ENCODE assay signal across 8 mouse cellular contexts in the genomic region with DNA sequence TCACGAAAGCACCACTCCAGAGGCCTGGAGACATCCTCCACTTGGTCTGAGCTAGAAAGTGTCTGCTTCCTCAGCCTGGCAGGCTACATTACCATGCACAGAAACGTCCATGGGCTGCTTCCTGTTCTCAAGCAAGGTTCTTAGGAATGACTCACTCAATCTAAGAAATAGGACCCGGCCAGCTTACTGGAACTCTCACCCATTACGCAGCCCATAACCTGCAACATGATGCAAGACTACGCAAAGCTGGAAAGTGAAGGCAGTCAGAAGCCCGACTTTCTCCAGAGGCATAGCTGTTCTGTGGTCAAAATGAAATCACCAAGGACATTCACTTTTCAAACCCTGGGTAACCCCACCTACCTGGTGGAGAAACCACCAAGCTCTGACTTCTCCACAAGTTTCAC. TPM values are rescaled to one million over a fixed set of nuclear protein-coding genes. Genes with fewer than 3 reads are reported as not detected.
A peak's percentile ranks its signal among the peaks of the same experiment; 100 is the strongest.
DNase-seq lines count a peak whose midpoint lies in the region; ATAC-seq and TF ChIP-seq lines count a peak whose summit lies in the region.
"Had no signal": no experiment of that assay in that cellular context is flagged by ENCODE, and none has a peak within 500 bp of the region (broad histone marks: within the 10 kb centered on the region; RNA-seq: fewer than 3 reads in every experiment).

No protein-coding gene starts in this region.

- H3K36me3 ChIP-seq in intestine, postnatal 0 days (ENCODE audit: control insufficient read depth, insufficient read depth): peaks cover 11% of the 10 kb centered on the region; the same call in 1 of the 2 replicates
- H3K36me3 ChIP-seq in small intestine, adult 2 months (ENCODE audit: control insufficient read depth, insufficient read depth, low read length): peaks cover 21% of the 10 kb centered on the region
- no peaks in the 10 kb centered on the region for H3K36me3 ChIP-seq in midbrain, embryonic 11.5 days (ENCODE audit: control insufficient read depth, insufficient read depth, low read length)

- no peak overlapping the region for H3K4me3 ChIP-seq in intestine, postnatal 0 days (ENCODE audit: low read depth, low read length)
- H3K4me3 ChIP-seq in small intestine, adult 2 months (ENCODE audit: low read depth, low read length): no peak overlapping the region
- no peak overlapping the region for H3K4me3 ChIP-seq in midbrain, embryonic 11.5 days (ENCODE audit: low read depth, low read length)

- peaks cover 7% of the 10 kb centered on the region; the same call in 1 of the 2 replicates for H3K4me1 ChIP-seq in intestine, postnatal 0 days (replicated peaks; ENCODE audit: control insufficient read depth, insufficient read depth, low read length)
- H3K4me1 ChIP-seq in small intestine, adult 2 months (ENCODE audit: control insufficient read depth, insufficient read depth, insufficient read length, low read length): peaks cover 35% of the 10 kb centered on the region
- H3K4me1 ChIP-seq in midbrain, embryonic 11.5 days (ENCODE audit: control insufficient read depth, insufficient read depth, low read length): no peaks in the 10 kb centered on the region

- H3K27me3 ChIP-seq in intestine, postnatal 0 days (replicated peaks; ENCODE audit: control insufficient read depth, insufficient read depth, low read length): no peaks in the 10 kb centered on the region
- H3K27me3 ChIP-seq in small intestine, adult 2 months (ENCODE audit: control insufficient read depth, insufficient read depth, low read length): no peaks in the 10 kb centered on the region
- no peaks in the 10 kb centered on the region for H3K27me3 ChIP-seq in midbrain, embryonic 11.5 days (ENCODE audit: control insufficient read depth, insufficient read depth, low read length)

- TF ChIP-seq CTCF in intestine, postnatal 0 days (IDR thresholded peaks at IDR 0.05; ENCODE audit: low read depth): no peak
- no peak for TF ChIP-seq CTCF in small intestine, adult 2 months (IDR thresholded peaks at IDR 0.05; ENCODE audit: extremely low read depth, insufficient read length, insufficient replicate concordance, low read depth, low read length)

- no peak overlapping the region for H3K9ac ChIP-seq in intestine, postnatal 0 days (ENCODE audit: low read depth, low read length)
- H3K9ac ChIP-seq in midbrain, embryonic 11.5 days (ENCODE audit: low read length): no peak overlapping the region

- peak; percentile 58 for ATAC-seq in intestine, postnatal 0 days
- no peak for ATAC-seq in midbrain, embryonic 11.5 days (ENCODE audit: low FRiP score)

- H3K4me2 ChIP-seq in intestine, postnatal 0 days (replicated peaks; ENCODE audit: low read depth): no peak overlapping the region
- H3K4me2 ChIP-seq in midbrain, embryonic 11.5 days: no peak overlapping the region

- whole genome bisulfite sequencing in intestine, postnatal 0 days: 36% methylated on average over 6 of the region's 6 CpGs
- WGBS in small intestine, adult 2 months: 21% methylated on average over 6 of the region's 6 CpGs
- 85% methylated on average over 6 of the region's 6 CpGs for WGBS in midbrain, embryonic 11.5 days

- no peak for TF ChIP-seq POLR2A in small intestine, adult 2 months (IDR thresholded peaks at IDR 0.05; ENCODE audit: low read depth, low read length)

- peak; percentile 15 to 60 for DNase-seq in spleen, postnatal 4 days (ENCODE audit: low spot score in 2 of 2)
- no peak for DNase-seq in spleen, postnatal 14 days (ENCODE audit: low spot score in 2 of 2)
- peak; percentile 87 for DNase-seq in adipocyte (ENCODE audit: low spot score)
- DNase-seq in midbrain, embryonic 11.5 days (ENCODE audit: low spot score, missing footprints): no peak
- no peak for DNase-seq in right cerebral cortex, postnatal 10 days (ENCODE audit: low spot score in 2 of 2)
- DNase-seq: kidney, postnatal 4 days had no signal

- H3K27ac ChIP-seq in intestine, postnatal 0 days (ENCODE audit: low read depth, low read length): peak overlapping the region; percentile 31; the same call in 1 of the 2 replicates
- peak overlapping the region; percentile 61 for H3K27ac ChIP-seq in small intestine, adult 2 months (ENCODE audit: insufficient read depth, low read depth, low read length)
- no peak overlapping the region for H3K27ac ChIP-seq in midbrain, embryonic 11.5 days (ENCODE audit: low read depth, low read length)

- H3K9me3 ChIP-seq in intestine, postnatal 0 days (ENCODE audit: control insufficient read depth): no peaks in the 10 kb centered on the region
- H3K9me3 ChIP-seq in midbrain, embryonic 11.5 days (ENCODE audit: control insufficient read depth, low read length): no peaks in the 10 kb centered on the region

RNA-seq across cellular contexts. Expression of a gene that starts 19.0 kb away (rescaled TPM):
- polyA plus RNA-seq in intestine, postnatal 0 days (2015; fragmentation: Nextera tagmentation; extraction: Ambion mirVana): 93.6 and 98.0 TPM in 2 replicates
- 42.5 and 62.5 TPM in 2 replicates for polyA plus RNA-seq in small intestine, adult 2 months (2012; rRNA removed)
- 27.0 and 31.8 TPM in 2 replicates for polyA plus RNA-seq in midbrain, embryonic 11.5 days (2014; fragmentation: Nextera tagmentation; extraction: Ambion mirVana)

RNA-seq across cellular contexts. Expression of a gene that starts 26.4 kb away (rescaled TPM):
- 149 and 151 TPM in 2 replicates for polyA plus RNA-seq in intestine, postnatal 0 days (2015; fragmentation: Nextera tagmentation; extraction: Ambion mirVana)
- 4.4 and 9.0 TPM in 2 replicates for polyA plus RNA-seq in small intestine, adult 2 months (2012; rRNA removed)
- polyA plus RNA-seq in midbrain, embryonic 11.5 days (2014; fragmentation: Nextera tagmentation; extraction: Ambion mirVana): 310 and 336 TPM in 2 replicates

Comparison
In these comparisons a context has a peak if more than half of its experiments do, and no peak if none do; other contexts are left out.
1. DNase-seq: peak in spleen, postnatal 4 days (2 of 2) and adipocyte (single experiment); none in spleen, postnatal 14 days (0 of 2), midbrain, embryonic 11.5 days (single experiment) and right cerebral cortex, postnatal 10 days (0 of 2).
2. RNA of a gene that starts 26.4 kb away (polyA plus RNA-seq): 310 to 336 TPM in midbrain, embryonic 11.5 days and 149 to 151 TPM in intestine, postnatal 0 days; 4.4 to 9.0 TPM in small intestine, adult 2 months; every median in the first group is over 10 times any median in the second.